Mouse (Mus musculus) midbrain, embryonic 14.5 days (tissue): Measurements from ENCODE around the gene Ebf1. TPM values are rescaled to one million over a fixed set of nuclear protein-coding genes. Genes with fewer than 3 reads are reported as not detected.

Source experiments
- ATAC-seq: fragments of 200-750 bp; cut with Nextera tagmentation; 2 replicates; pipeline ENCODE4 v1.8.0; 2017; ENCODE audit warnings: moderate number of reproducible peaks, moderate library complexity; ENCODE audit not compliant: low FRiP score, low TSS enrichment
- DNase-seq: peaks from one replicate; pipeline ENCODE4 v3.0.0-alpha.2; 2015
- H3K27ac ChIP-seq: fragments of 300-500 bp; sonication (generic); replicated peaks from 2 replicates; pipeline ENCODE4 v1.5.1; 2014; ENCODE audit warnings: mild to moderate bottlenecking, low read depth, low read length, moderate library complexity
- H3K27me3 ChIP-seq: fragments of 300-500 bp; sonication (generic); 2 replicates; pipeline ENCODE4 v1.6.1; 2014; ENCODE audit warnings: low read length, control low read depth, mixed read lengths; ENCODE audit not compliant: control insufficient read depth, insufficient read depth
- H3K36me3 ChIP-seq: fragments of 300-500 bp; sonication (generic); 2 replicates; pipeline ENCODE4 v1.6.1; 2014; ENCODE audit warnings: low read length, control low read depth; ENCODE audit not compliant: control insufficient read depth, insufficient read depth
- H3K4me1 ChIP-seq: fragments of 300-500 bp; sonication (generic); 2 replicates; pipeline ENCODE4 v1.6.1; 2014; ENCODE audit warnings: mild to moderate bottlenecking, antibody characterized with exemption, low read length, control low read depth; ENCODE audit not compliant: control insufficient read depth, insufficient read depth
- H3K4me2 ChIP-seq: fragments of 300-500 bp; sonication (generic); 2 replicates; pipeline ENCODE4 v1.6.1; 2014; ENCODE audit warnings: mild to moderate bottlenecking, low read length, moderate library complexity
- H3K4me3 ChIP-seq: fragments of 300-500 bp; sonication (generic); replicated peaks from 2 replicates; pipeline ENCODE4 v1.5.1; 2014; ENCODE audit warnings: low read depth, low read length
- H3K9ac ChIP-seq: fragments of 300-500 bp; sonication (generic); replicated peaks from 2 replicates; pipeline ENCODE4 v1.6.1; 2014; ENCODE audit warnings: mild to moderate bottlenecking, low read length, moderate library complexity
- H3K9me3 ChIP-seq: fragments of 300-500 bp; sonication (generic); 2 replicates; pipeline ENCODE4 v1.6.1; 2016; ENCODE audit warnings: low read length, control low read depth, mixed read lengths; ENCODE audit not compliant: control insufficient read depth
- WGBS: fragments of 180-500 bp; shearing (Covaris S2); extraction: QIAGEN DNeasy Blood & Tissue Kit; methylation state at CpG from one replicate; pipeline ENCODE4 v1.1.7; 2014; 5-methylcytosine and 5-hydroxymethylcytosine counted together
- polyA plus RNA-seq: library from polyadenylated mRNA; unstranded; fragments of >200 nt; fragmentation: Nextera tagmentation; extraction: Ambion mirVana; gene quantifications from 2 replicates; pipeline ENCODE4 v1.2.1, GENCODE M21; 2014

The Ebf1 gene
- polyA plus RNA-seq, 1 experiment from 2014 or later, result 112 TPM

DNA sequence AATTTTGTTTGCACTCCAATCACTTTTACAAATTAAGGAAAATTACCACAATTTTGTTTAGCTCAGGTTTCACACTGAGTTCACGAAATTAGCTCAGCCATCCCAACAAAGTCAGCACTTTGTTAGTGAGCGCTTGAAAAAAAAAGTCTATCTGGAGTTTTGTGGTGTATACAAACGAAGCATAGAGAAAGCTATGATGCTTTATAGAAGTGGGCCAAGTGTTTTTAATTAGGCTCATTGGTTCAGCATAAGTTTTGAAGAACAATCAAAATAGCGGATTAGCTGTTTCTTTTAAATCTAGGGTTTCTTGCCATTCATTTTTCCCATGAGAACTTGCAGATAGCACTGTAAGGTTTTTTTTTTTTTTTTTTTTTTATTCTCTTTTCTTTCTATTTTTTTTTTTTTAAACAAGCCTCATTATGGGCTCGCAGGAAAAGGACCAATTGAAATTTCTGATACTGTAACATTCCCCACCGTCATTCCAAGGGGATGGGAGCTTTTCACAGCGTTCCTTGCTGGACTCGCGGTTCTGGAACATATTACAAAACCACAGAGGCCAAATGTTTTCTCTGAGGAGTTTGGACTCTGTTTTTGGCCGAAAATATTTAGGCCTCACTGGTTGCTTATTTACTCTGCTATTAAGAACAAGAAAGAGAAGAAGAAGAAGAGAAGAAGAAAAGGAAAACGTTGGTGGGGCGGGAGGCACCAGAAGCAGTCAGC, 308.8 kb downstream of the Ebf1 start:
- DNase-seq (no peak), ATAC-seq (no peak)
- Histone ChIP-seq H3K36me3 (no peaks in the 10 kb centered on the region), H3K4me1 (no peaks in the 10 kb centered on the region), H3K4me3 (no peak overlapping the region), H3K4me2 (no peak overlapping the region), H3K27me3 (no peaks in the 10 kb centered on the region), H3K9me3 (no peaks in the 10 kb centered on the region), H3K9ac (no peak overlapping the region), H3K27ac (no peak overlapping the region)
- 85% methylated on average over 12 of the region's 12 CpGs for WGBS

DNA sequence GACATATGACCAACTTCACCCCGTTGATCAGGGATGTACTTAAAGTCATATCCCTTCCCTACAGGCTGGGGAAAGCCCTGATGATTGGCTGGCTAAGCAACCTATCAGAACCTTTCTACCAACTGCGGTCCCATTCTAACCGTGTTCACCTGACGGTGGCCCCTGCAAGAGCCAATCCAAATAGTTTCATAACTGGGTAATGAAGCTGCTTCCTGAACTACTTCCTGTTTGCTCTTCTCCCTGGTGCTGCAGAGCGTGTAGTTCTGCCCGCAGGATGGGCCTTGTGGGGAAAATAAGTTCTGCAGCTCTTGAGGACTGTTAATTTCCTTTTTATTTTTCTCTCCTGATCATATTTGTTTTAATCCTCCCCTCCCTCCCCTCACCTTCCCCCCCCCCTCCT, 311.3 kb downstream of the Ebf1 start:
- DNase-seq, result no peak
- H3K36me3 ChIP-seq, result no peaks in the 10 kb centered on the region
- H3K4me3 ChIP-seq, result no peak overlapping the region
- no peak overlapping the region for H3K27ac ChIP-seq
- no peak for ATAC-seq
- no peak overlapping the region for H3K4me2 ChIP-seq
- no peaks in the 10 kb centered on the region for H3K4me1 ChIP-seq
- no peaks in the 10 kb centered on the region for H3K27me3 ChIP-seq
- no peak overlapping the region for H3K9ac ChIP-seq
- 95% methylated on average over 6 of the region's 6 CpGs for WGBS
- no peaks in the 10 kb centered on the region for H3K9me3 ChIP-seq

DNA sequence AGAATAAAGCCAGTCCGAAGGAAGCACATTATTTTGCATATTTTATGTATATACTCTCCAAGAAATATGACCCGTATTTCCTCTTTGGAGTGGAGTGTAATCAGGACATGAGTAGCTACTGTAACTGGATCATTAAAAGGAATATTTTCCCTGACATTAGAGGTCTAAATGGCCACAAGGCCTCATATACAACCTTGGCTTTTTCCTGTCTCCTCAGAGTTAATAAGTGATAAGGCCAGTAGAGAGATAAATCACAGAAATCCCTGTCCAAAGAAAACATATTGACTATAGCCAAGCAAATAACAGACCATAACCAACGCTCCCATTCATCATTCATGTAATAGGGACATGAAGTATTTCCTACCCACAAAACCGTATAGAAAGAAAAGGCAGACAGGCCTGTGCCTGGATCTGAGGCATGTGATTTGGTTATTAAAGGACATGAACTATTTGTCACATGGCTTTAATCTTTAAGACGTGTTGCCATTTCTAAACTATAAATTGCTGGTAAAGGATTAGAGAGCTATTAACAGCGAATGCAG, 315.9 kb downstream of the Ebf1 start:
- H3K9ac ChIP-seq, result no peak overlapping the region
- no peaks in the 10 kb centered on the region for H3K4me1 ChIP-seq
- DNase-seq, result no peak
- WGBS, result 77% methylated on average over 6 of the region's 6 CpGs
- H3K4me2 ChIP-seq, result no peak overlapping the region
- no peaks in the 10 kb centered on the region for H3K36me3 ChIP-seq
- H3K9me3 ChIP-seq, result no peaks in the 10 kb centered on the region
- H3K4me3 ChIP-seq, result no peak overlapping the region
- no peak for ATAC-seq
- H3K27me3 ChIP-seq, result no peaks in the 10 kb centered on the region
- no peak overlapping the region for H3K27ac ChIP-seq

DNA sequence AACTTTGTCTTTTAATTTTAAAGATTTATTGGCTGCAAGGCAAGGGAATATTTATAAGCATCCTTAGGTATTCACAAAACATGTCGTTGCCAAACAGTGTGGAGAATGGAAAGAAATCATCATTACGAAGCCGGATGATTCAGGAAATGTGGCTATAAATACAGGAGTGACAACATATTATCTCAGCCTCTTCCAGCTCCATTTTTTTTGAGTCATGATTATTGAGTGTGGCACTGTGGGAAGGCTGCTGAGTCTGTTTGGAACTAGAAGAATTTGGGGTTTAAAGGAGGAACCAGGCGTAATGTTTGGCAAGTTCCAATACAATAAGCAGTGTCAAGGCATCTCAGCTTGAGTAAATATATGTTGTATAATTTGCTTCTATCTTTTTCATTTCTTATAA, 326.7 kb downstream of the Ebf1 start:
- no peak overlapping the region for H3K4me3 ChIP-seq
- no peak for DNase-seq
- H3K9me3 ChIP-seq, result no peaks in the 10 kb centered on the region
- no peak for ATAC-seq
- H3K4me2 ChIP-seq, result no peak overlapping the region
- H3K9ac ChIP-seq, result no peak overlapping the region
- H3K27ac ChIP-seq, result no peak overlapping the region
- H3K36me3 ChIP-seq, result no peaks in the 10 kb centered on the region
- H3K4me1 ChIP-seq, result no peaks in the 10 kb centered on the region
- 91% methylated on average over 4 of the region's 4 CpGs for WGBS
- no peaks in the 10 kb centered on the region for H3K27me3 ChIP-seq

DNA sequence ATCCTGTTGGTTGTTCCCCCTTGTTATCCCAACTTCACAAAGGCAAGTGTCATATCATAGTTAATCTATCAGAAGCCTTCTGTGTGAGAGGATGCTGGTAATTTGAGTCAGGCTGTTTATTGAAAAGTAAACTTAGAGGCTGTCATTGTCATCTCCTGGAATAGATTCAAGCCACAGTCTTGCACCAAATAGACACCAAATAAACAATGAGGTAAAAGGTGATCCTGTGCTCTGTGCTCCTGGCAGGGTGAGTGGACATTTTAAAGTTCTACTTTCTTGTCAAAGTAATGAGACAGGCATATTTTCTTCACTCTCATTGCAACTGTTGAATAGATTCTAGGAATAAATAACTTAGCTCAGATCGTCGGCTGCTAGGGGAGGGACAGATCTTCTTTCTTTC, 327.3 kb downstream of the Ebf1 start:
- Histone ChIP-seq H3K36me3 (no peaks in the 10 kb centered on the region), H3K4me1 (no peaks in the 10 kb centered on the region), H3K4me3 (no peak overlapping the region), H3K27me3 (no peaks in the 10 kb centered on the region), H3K4me2 (no peak overlapping the region), H3K9ac (no peak overlapping the region), H3K27ac (no peak overlapping the region), H3K9me3 (no peaks in the 10 kb centered on the region)
- ATAC-seq, result no peak
- 92% methylated on average over 2 of the region's 2 CpGs for WGBS
- DNase-seq, result no peak

DNA sequence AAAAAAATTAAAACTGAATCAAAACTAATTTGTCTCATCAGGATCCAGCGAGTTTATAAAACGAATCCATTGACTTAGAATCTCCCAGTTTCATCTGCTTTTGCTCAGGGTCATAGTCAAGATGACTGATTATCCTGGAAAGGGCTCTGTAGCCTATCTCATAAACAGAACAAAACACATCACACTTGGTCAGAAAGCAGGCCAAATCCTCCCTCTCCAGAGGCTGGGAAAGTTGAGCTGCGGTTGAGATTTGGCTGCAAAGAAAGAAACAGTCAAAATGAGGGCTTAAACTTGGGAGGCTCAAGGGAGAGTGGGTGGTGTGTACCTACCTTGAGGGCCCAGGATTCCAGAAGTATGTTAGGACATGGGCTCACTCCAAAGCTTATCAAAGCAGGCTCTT, 329.5 kb downstream of the Ebf1 start:
- Histone ChIP-seq H3K27ac (no peak overlapping the region), H3K36me3 (no peaks in the 10 kb centered on the region), H3K9me3 (no peaks in the 10 kb centered on the region), H3K4me3 (no peak overlapping the region), H3K4me2 (no peak overlapping the region), H3K9ac (no peak overlapping the region), H3K27me3 (no peaks in the 10 kb centered on the region), H3K4me1 (no peaks in the 10 kb centered on the region)
- no peak for ATAC-seq
- no peak for DNase-seq
- WGBS, result 95% methylated on average over 3 of the region's 3 CpGs

DNA sequence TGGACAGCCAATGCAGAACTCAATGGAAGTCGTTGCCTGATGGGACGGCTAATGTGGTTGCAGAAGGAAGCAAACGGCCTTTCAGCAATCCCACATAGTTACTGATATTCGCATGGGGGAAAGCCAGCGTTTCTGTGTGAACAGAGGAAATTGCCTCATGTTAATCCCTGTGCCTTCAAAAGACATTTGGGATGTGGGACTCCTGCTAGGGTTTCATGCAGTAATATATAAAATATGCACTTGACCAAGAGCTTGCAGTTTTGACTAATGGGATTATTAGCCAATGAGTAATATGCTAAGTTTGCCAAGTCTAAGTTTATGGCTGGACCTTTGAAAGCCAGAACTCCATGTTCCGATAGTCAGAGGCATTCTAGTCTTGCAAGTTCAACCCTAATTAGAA, 331.4 kb downstream of the Ebf1 start:
- no peaks in the 10 kb centered on the region for H3K27me3 ChIP-seq
- DNase-seq, result no peak
- WGBS, result 90% methylated on average over 6 of the region's 6 CpGs
- H3K27ac ChIP-seq, result no peak overlapping the region
- ATAC-seq, result no peak
- H3K9me3 ChIP-seq, result no peaks in the 10 kb centered on the region
- H3K4me2 ChIP-seq, result no peak overlapping the region
- H3K9ac ChIP-seq, result no peak overlapping the region
- no peak overlapping the region for H3K4me3 ChIP-seq
- H3K36me3 ChIP-seq, result no peaks in the 10 kb centered on the region
- 0 out of 2 replicates have a peak, but pooled peaks cover 2% of the 10 kb centered on the region for H3K4me1 ChIP-seq

DNA sequence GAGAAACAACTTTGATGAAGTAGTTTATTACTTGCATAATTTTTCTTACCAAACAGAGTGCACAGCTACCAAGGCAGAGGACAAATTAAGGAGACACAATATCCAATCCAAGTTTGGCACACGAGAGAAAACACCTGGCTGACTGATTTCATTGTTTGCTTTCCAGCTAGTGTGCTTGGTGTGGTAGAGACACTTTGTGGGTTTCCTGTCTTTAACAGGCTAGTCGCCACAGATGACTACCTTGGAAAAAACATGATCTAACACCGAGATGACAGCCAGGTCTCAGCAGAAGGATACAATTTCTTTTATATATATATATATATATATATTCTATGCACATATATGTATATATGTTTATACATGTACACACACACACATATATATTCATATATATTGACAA, 332.0 kb downstream of the Ebf1 start:
- peaks cover 6% of the 10 kb centered on the region; the same call in 1 of the 2 replicates for H3K4me1 ChIP-seq
- DNase-seq (no peak), ATAC-seq (no peak)
- no peak overlapping the region for H3K9ac ChIP-seq
- H3K4me3 ChIP-seq, result no peak overlapping the region
- no peaks in the 10 kb centered on the region for H3K36me3 ChIP-seq
- no peak overlapping the region for H3K4me2 ChIP-seq
- WGBS, result 86% methylated on average over 3 of the region's 3 CpGs
- H3K9me3 ChIP-seq, result no peaks in the 10 kb centered on the region
- no peaks in the 10 kb centered on the region for H3K27me3 ChIP-seq
- H3K27ac ChIP-seq, result no peak overlapping the region

DNA sequence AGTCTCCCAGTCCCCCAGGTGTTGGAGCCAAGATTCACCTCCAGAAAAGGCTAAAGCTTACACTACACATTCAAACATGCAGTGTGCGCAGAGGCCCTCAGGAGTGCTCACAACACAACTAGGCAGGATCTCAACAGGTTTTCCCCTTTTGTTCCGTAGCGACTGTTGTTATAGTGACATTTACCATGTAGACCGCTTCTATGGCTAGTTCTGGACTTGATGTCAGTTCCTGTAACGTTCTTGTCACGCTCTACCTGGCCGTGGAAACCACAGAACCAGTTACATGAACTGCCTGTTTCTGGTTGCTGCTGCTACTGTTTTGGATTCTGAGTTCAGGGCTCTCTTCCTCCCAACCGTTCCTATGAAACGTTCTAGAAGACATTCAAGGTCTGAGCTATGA, 333.2 kb downstream of the Ebf1 start:
- Histone ChIP-seq H3K27me3 (no peaks in the 10 kb centered on the region), H3K4me2 (no peak overlapping the region), H3K27ac (no peak overlapping the region), H3K9me3 (no peaks in the 10 kb centered on the region), H3K4me1 (peaks cover 6% of the 10 kb centered on the region; the same call in 1 of the 2 replicates), H3K36me3 (no peaks in the 10 kb centered on the region), H3K4me3 (no peak overlapping the region), H3K9ac (no peak overlapping the region)
- 92% methylated on average over 9 of the region's 9 CpGs for WGBS
- ATAC-seq, result no peak
- DNase-seq, result no peak
